ENCODE assay signal across 10 mouse cellular contexts in the genomic region with DNA sequence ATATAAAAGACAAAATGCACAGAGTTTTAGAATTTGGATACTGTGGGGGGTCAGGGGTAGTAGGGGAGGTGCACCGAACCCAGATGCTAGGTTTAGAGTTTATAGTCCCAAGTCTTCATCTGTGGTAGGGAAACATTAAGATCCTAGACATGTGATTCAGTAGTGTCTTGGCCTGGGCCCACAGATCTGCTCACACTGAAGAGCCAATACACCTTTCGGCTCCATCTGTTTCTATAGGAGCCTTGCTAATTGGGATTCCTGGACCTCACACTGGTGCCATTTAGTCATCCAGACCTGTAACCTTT.
A peak's percentile ranks its signal among the peaks of the same experiment; 100 is the strongest.
DNase-seq lines count a peak whose midpoint lies in the region; ATAC-seq and TF ChIP-seq lines count a peak whose summit lies in the region.
"Had no signal": no experiment of that assay in that cellular context is flagged by ENCODE, and none has a peak within 500 bp of the region (broad histone marks: within the 10 kb centered on the region; RNA-seq: fewer than 3 reads in every experiment).

No protein-coding gene starts in this region.

- H3K9ac ChIP-seq in heart, embryonic 11.5 days (ENCODE audit: low read depth, low read length), result no peak overlapping the region
- H3K9ac ChIP-seq in midbrain, embryonic 15.5 days, result no peak overlapping the region
- H3K9ac ChIP-seq: embryonic facial prominence, embryonic 15.5 days; limb, embryonic 13.5 days had no signal

- no peak for ATAC-seq in heart, embryonic 11.5 days (replicated peaks; ENCODE audit: insufficient number of reproducible peaks, low FRiP score, low TSS enrichment)
- no peak for ATAC-seq in midbrain, embryonic 15.5 days (replicated peaks)

- H3K4me1 ChIP-seq in heart, embryonic 11.5 days (ENCODE audit: control insufficient read depth, insufficient read depth, low read length), result peaks cover 3% of the 10 kb centered on the region; the same call in 1 of the 2 replicates
- H3K4me1 ChIP-seq in kidney, adult 2 months (ENCODE audit: control insufficient read depth, insufficient read depth, low read length), result no peaks in the 10 kb centered on the region
- peaks cover 15% of the 10 kb centered on the region for H3K4me1 ChIP-seq in midbrain, embryonic 10.5 days
- peaks cover 3% of the 10 kb centered on the region; the same call in 1 of the 2 replicates for H3K4me1 ChIP-seq in midbrain, embryonic 15.5 days
- H3K4me1 ChIP-seq in small intestine, adult 2 months (ENCODE audit: control insufficient read depth, insufficient read depth, insufficient read length, low read length), result peaks cover 11% of the 10 kb centered on the region
- H3K4me1 ChIP-seq: embryonic facial prominence, embryonic 15.5 days had no signal

- 93% methylated on average over 2 of the region's 2 CpGs for WGBS in heart, embryonic 11.5 days (ENCODE audit: insufficient replicate concordance)
- WGBS in kidney, adult 2 months, result 76% methylated on average over 2 of the region's 2 CpGs
- WGBS in midbrain, embryonic 10.5 days, result 93% methylated on average over 2 of the region's 2 CpGs
- 76% methylated on average over 2 of the region's 2 CpGs for WGBS in midbrain, embryonic 15.5 days
- 92% methylated on average over 2 of the region's 2 CpGs for WGBS in small intestine, adult 2 months

- peak overlapping the region; percentile 51; the same call in 1 of the 2 replicates for H3K27ac ChIP-seq in heart, embryonic 11.5 days (ENCODE audit: low read depth, low read length)
- H3K27ac ChIP-seq in kidney, adult 2 months (ENCODE audit: insufficient read depth, low read depth, low read length), result peak overlapping the region; percentile 84; the same call in 1 of the 2 replicates
- H3K27ac ChIP-seq in midbrain, embryonic 10.5 days (replicated peaks), result peak overlapping the region; percentile 55; the same call in 1 of the 2 replicates
- H3K27ac ChIP-seq in midbrain, embryonic 15.5 days, result no peak overlapping the region
- H3K27ac ChIP-seq in small intestine, adult 2 months (ENCODE audit: insufficient read depth, low read depth, low read length), result peak overlapping the region; percentile 63; the same call in 1 of the 2 replicates
- H3K27ac ChIP-seq: embryonic facial prominence, embryonic 15.5 days; limb, embryonic 13.5 days had no signal

- no peaks in the 10 kb centered on the region for H3K9me3 ChIP-seq in heart, embryonic 11.5 days (replicated peaks; ENCODE audit: control insufficient read depth, low read length)
- H3K9me3 ChIP-seq in midbrain, embryonic 10.5 days (replicated peaks), result no peaks in the 10 kb centered on the region
- H3K9me3 ChIP-seq in midbrain, embryonic 15.5 days, result no peaks in the 10 kb centered on the region
- H3K9me3 ChIP-seq: embryonic facial prominence, embryonic 15.5 days; limb, embryonic 13.5 days had no signal

- H3K4me2 ChIP-seq in heart, embryonic 11.5 days, result no peak overlapping the region
- no peak overlapping the region for H3K4me2 ChIP-seq in midbrain, embryonic 15.5 days
- H3K4me2 ChIP-seq: embryonic facial prominence, embryonic 15.5 days; limb, embryonic 13.5 days had no signal

- no peaks in the 10 kb centered on the region for H3K27me3 ChIP-seq in heart, embryonic 11.5 days (ENCODE audit: control insufficient read depth, insufficient read depth, low read length)
- no peaks in the 10 kb centered on the region for H3K27me3 ChIP-seq in kidney, adult 2 months (replicated peaks; ENCODE audit: control insufficient read depth, insufficient read depth, low read length)
- no peaks in the 10 kb centered on the region for H3K27me3 ChIP-seq in midbrain, embryonic 10.5 days (ENCODE audit: low read depth, poor library complexity, severe bottlenecking)
- H3K27me3 ChIP-seq in midbrain, embryonic 15.5 days (replicated peaks), result no peaks in the 10 kb centered on the region
- H3K27me3 ChIP-seq in small intestine, adult 2 months (ENCODE audit: control insufficient read depth, insufficient read depth, low read length), result no peaks in the 10 kb centered on the region
- H3K27me3 ChIP-seq: embryonic facial prominence, embryonic 15.5 days; limb, embryonic 13.5 days had no signal

- no peak for TF ChIP-seq CTCF in kidney, adult 2 months (conservative IDR thresholded peaks at IDR 0.05; ENCODE audit: insufficient read depth, insufficient read length, low read depth, low read length)
- TF ChIP-seq CTCF in small intestine, adult 2 months (IDR thresholded peaks at IDR 0.05; ENCODE audit: extremely low read depth, insufficient read length, insufficient replicate concordance, low read depth, low read length), result no peak

- no peak for DNase-seq in heart, adult 11 months
- DNase-seq in kidney, adult 2 months, result no peak
- no peak for DNase-seq in kidney, postnatal 36 days
- no peak for DNase-seq in midbrain, embryonic 10.5 days (ENCODE audit: low spot score)
- no peak for DNase-seq in gastrocnemius, adult 8-10 months (ENCODE audit: low spot score in 2 of 2)

- no peak overlapping the region for H3K4me3 ChIP-seq in heart, embryonic 11.5 days (ENCODE audit: low read depth, low read length)
- no peak overlapping the region for H3K4me3 ChIP-seq in kidney, adult 2 months (ENCODE audit: insufficient read depth, low read depth, low read length)
- no peak overlapping the region for H3K4me3 ChIP-seq in midbrain, embryonic 10.5 days
- no peak overlapping the region for H3K4me3 ChIP-seq in midbrain, embryonic 15.5 days
- no peak overlapping the region for H3K4me3 ChIP-seq in small intestine, adult 2 months (ENCODE audit: low read depth, low read length)
- H3K4me3 ChIP-seq: embryonic facial prominence, embryonic 15.5 days; limb, embryonic 13.5 days had no signal

- H3K36me3 ChIP-seq in heart, embryonic 11.5 days (ENCODE audit: control insufficient read depth, insufficient read depth, low read length), result no peaks in the 10 kb centered on the region
- H3K36me3 ChIP-seq in kidney, adult 2 months (ENCODE audit: control insufficient read depth, insufficient read depth, low read length), result no peaks in the 10 kb centered on the region
- no peaks in the 10 kb centered on the region for H3K36me3 ChIP-seq in midbrain, embryonic 10.5 days
- H3K36me3 ChIP-seq in midbrain, embryonic 15.5 days (replicated peaks), result no peaks in the 10 kb centered on the region
- H3K36me3 ChIP-seq in small intestine, adult 2 months (ENCODE audit: control insufficient read depth, insufficient read depth, low read length), result no peaks in the 10 kb centered on the region
- H3K36me3 ChIP-seq: embryonic facial prominence, embryonic 15.5 days; limb, embryonic 13.5 days had no signal

- TF ChIP-seq POLR2A in kidney, adult 2 months (IDR thresholded peaks at IDR 0.05; ENCODE audit: low read depth, low read length), result no peak
- TF ChIP-seq POLR2A in small intestine, adult 2 months (IDR thresholded peaks at IDR 0.05; ENCODE audit: low read depth, low read length), result no peak
